Mouse (Mus musculus): ENCODE measurements around the gene Olfr1009.
"Not testable (repeated sequence)": the region's sequence is repeated elsewhere in the genome, so short reads cannot be mapped to it uniquely, and the experiment has no call there.

Gene Olfr1009

GRCm38 (mm10) chr2:85715119-85715518 lies at the start of gene Olfr1009:
Gene Olfr1009 (plus strand): TSS chr2:85715419.
- no peak for DNase-seq (ENCODE audit: low spot score)

GRCm38 (mm10) chr2:85678667-85679066 lies 36.6 kb upstream of the Olfr1009 start, which contains the start of gene Olfr1006:
Gene Olfr1006 (minus strand): TSS chr2:85678767.
- no peak for DNase-seq (ENCODE audit: low spot score)

GRCm38 (mm10) chr2:85689131-85689530 lies 26.1 kb upstream of the Olfr1009 start, which contains the start of gene Olfr1008:
Gene Olfr1008 (plus strand): TSS chr2:85689431.
- DNase-seq (ENCODE audit: low spot score): no peak

GRCm38 (mm10) chr2:85710680-85711079 lies 4.5 kb upstream of the Olfr1009 start:
- DNase-seq (ENCODE audit: low spot score): not testable (repeated sequence)

- DNase-seq (ENCODE audit: low spot score): no peak
Observed at GRCm38 (mm10) chr2:85711159-85711558, 4.1 kb upstream of the Olfr1009 start.

GRCm38 (mm10) chr2:85725793-85726192 lies 10.6 kb downstream of the Olfr1009 start:
- DNase-seq (ENCODE audit: low spot score): peak; percentile 11

GRCm38 (mm10) chr2:85753822-85754221 lies 38.6 kb downstream of the Olfr1009 start:
- DNase-seq (ENCODE audit: low spot score): no peak

- no peak for DNase-seq (ENCODE audit: low spot score)
Observed at GRCm38 (mm10) chr2:85762666-85763065, 47.4 kb downstream of the Olfr1009 start, which contains the start of gene Olfr1012. Gene Olfr1012 (minus strand): TSS chr2:85762766.

- DNase-seq (ENCODE audit: low spot score): no peak
Observed at GRCm38 (mm10) chr2:85766798-85767197, 51.6 kb downstream of the Olfr1009 start, which contains the start of gene Olfr1013. Gene Olfr1013 (plus strand): TSS chr2:85767098.

GRCm38 (mm10) chr2:85772413-85772812 lies 57.2 kb downstream of the Olfr1009 start, which contains the start of gene Olfr1014:
Gene Olfr1014 (plus strand): TSS chr2:85772713.
- DNase-seq (ENCODE audit: low spot score): no peak

All from layer of hippocampus, adult 11-12 months (tissue).